Mouse (Mus musculus) activated CD4-positive, CD25-positive, alpha-beta regulatory T cell (primary cell): ENCODE measurements around the gene Cdh12. TPM values are rescaled to one million over a fixed set of nuclear protein-coding genes. Genes with fewer than 3 reads are reported as not detected.

Experiments used
- polyA plus RNA-seq, 2 experiments: library from polyadenylated mRNA; unstranded; fragments of 100-300 nt; shearing (Covaris generic); gene quantifications; one replicate each; pipeline ENCODE4 v1.2.1; 2017

Cdh12 gene
- polyA plus RNA-seq = under 1 TPM in 1 of 2 experiments, not detected in 1; 0.10 TPM

DNA sequence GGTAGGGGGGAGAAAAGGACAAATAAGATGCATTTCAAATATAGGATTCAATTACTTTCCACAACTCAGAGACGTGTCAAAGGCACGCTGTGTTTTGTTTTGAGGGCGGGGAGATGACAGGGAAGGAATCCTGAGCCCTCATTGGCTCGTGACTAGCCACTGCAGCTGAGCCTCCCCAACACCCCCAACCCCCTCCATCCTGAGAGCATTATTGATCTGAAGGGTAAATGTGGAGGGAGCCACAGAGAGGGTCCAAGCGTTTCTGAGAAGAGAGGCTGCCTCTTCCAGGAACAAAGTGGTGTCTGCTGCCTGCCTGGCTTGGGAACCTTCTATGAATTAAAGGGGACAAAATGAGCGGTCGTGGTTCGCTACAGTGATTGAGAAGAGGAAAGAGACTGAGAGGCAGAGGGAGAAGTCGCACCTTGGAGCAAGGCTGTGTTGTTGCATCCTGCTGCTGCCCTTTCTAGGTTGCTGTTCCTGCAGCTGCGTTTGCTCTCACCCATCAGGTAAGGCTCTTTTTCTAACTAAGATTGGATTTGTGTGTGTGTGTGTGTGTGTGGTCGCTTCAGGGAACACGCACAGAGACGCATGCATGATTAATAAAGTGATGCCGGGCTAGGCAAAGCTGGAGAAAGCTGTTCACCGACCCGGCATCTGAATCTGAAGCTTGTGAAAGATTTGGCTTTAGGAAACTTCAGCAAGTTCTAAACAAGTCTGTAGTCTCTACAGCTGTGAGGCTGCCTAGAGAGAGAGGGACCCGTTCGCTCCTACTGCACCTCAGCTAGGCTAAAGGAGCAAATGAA lies at the start of gene Cdh12:
Gene Cdh12, plus strand, starts transcription at position 405 of the 803 bp plus-strand sequence.

DNA sequence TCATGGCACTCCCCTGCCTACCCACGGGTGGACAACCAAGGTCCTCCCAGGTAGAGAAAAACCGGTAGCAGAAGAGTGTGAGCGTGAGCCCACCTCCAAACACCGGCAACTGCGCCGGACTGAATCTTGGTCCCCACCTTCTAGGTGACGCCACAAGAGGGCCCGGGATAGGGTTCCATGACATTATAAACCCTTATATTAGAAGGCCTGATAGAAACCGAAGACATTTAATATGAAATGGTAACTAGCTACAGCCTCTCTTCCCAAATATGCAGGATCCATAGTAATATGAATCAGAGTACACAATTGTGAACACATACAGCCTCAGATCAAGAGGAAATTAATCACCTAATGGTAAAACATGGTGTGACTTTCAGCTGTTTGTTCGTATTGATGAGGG lies 217.6 kb downstream of the Cdh12 start, which contains the start of gene Acot10:
Gene Acot10, minus strand, starts transcription at position 101 of the 400 bp plus-strand sequence.

Other genes with a start within 250 kb of the Cdh12 start
- gene Acot10, start 217.5 kb downstream of the Cdh12 start, polyA plus RNA-seq = under 1 TPM; 0.34 to 0.38 TPM